Mouse (Mus musculus): Measurements from ENCODE around the gene Taar7e.
"Not testable (repeated sequence)": the region's sequence is repeated elsewhere in the genome, so short reads cannot be mapped to it uniquely, and the experiment has no call there.

Gene Taar7e

GRCm38 (mm10) chr10:24037314-24037713 lies at the start of gene Taar7e:
Taar7e (plus strand) TSS chr10:24037614.
- no peak for DNase-seq (ENCODE audit: inconsistent ontology term)

- DNase-seq (ENCODE audit: inconsistent ontology term), result no peak
Observed at GRCm38 (mm10) chr10:23993381-23993780, 44.0 kb upstream of the Taar7e start, which contains the start of gene Taar7a. Taar7a (minus strand) TSS chr10:23993481.

GRCm38 (mm10) chr10:23999639-24000038 lies 37.8 kb upstream of the Taar7e start, which contains the start of gene Taar7b:
Taar7b (plus strand) TSS chr10:23999939.
- DNase-seq (ENCODE audit: inconsistent ontology term), result no peak

GRCm38 (mm10) chr10:24006442-24006841 lies 31.0 kb upstream of the Taar7e start:
- DNase-seq (ENCODE audit: inconsistent ontology term), result peak; percentile 17

GRCm38 (mm10) chr10:24007034-24007433 lies 30.4 kb upstream of the Taar7e start:
- DNase-seq (ENCODE audit: inconsistent ontology term), result no peak

GRCm38 (mm10) chr10:24008143-24008542 lies 29.3 kb upstream of the Taar7e start:
- no peak for DNase-seq (ENCODE audit: inconsistent ontology term)

GRCm38 (mm10) chr10:24026922-24027321 lies 10.5 kb upstream of the Taar7e start, which contains the start of gene Taar7d:
Taar7d (plus strand) TSS chr10:24027222.
- DNase-seq (ENCODE audit: inconsistent ontology term), result no peak

GRCm38 (mm10) chr10:24031347-24031746 lies 6.1 kb upstream of the Taar7e start:
- DNase-seq (ENCODE audit: inconsistent ontology term), result no peak

- DNase-seq (ENCODE audit: inconsistent ontology term), result no peak
Observed at GRCm38 (mm10) chr10:24040120-24040869, 2.9 kb downstream of the Taar7e start.

GRCm38 (mm10) chr10:24049210-24049609 lies 11.8 kb downstream of the Taar7e start, which contains the start of gene Taar7f:
Taar7f (plus strand) TSS chr10:24049510.
- DNase-seq (ENCODE audit: inconsistent ontology term), result no peak

GRCm38 (mm10) chr10:24052039-24052438 lies 14.6 kb downstream of the Taar7e start:
- DNase-seq (ENCODE audit: inconsistent ontology term), result no peak

- no peak for DNase-seq (ENCODE audit: inconsistent ontology term)
Observed at GRCm38 (mm10) chr10:24058986-24059385, 21.6 kb downstream of the Taar7e start.

GRCm38 (mm10) chr10:24074751-24075150 lies 37.3 kb downstream of the Taar7e start:
- not testable (repeated sequence) for DNase-seq (ENCODE audit: inconsistent ontology term)

- not testable (repeated sequence) for DNase-seq (ENCODE audit: inconsistent ontology term)
Observed at GRCm38 (mm10) chr10:24076200-24076599, 38.8 kb downstream of the Taar7e start, which contains the start of gene Taar8a. Taar8a (plus strand) TSS chr10:24076500.

GRCm38 (mm10) chr10:24080166-24080565 lies 42.8 kb downstream of the Taar7e start:
- DNase-seq (ENCODE audit: inconsistent ontology term), result peak; percentile 12

- DNase-seq (ENCODE audit: inconsistent ontology term), result no peak
Observed at GRCm38 (mm10) chr10:24085936-24086335, 48.5 kb downstream of the Taar7e start.

- DNase-seq (ENCODE audit: inconsistent ontology term), result no peak
Observed at GRCm38 (mm10) chr10:24086555-24086954, 49.1 kb downstream of the Taar7e start.

GRCm38 (mm10) chr10:24087168-24087567 lies 49.8 kb downstream of the Taar7e start:
- DNase-seq (ENCODE audit: inconsistent ontology term), result no peak
